ENCODE assay signal across 21 mouse cellular contexts in genomic region chr5:146636859-146637258, GRCm38 (mm10). TPM values are rescaled to one million over a fixed set of nuclear protein-coding genes. Genes with fewer than 3 reads are reported as not detected.
"Had no signal": no experiment of that assay in that cellular context is flagged by ENCODE, and none has a peak within 500 bp of the region (broad histone marks: within the 10 kb centered on the region; RNA-seq: fewer than 3 reads in every experiment).

No protein-coding gene starts in this region.

- H3K36me3 ChIP-seq: liver, embryonic 13.5 days; midbrain, embryonic 12.5 days; neural tube, embryonic 13.5 days had no signal

- H3K9me3 ChIP-seq: liver, embryonic 13.5 days; midbrain, embryonic 12.5 days; neural tube, embryonic 13.5 days had no signal

- DNase-seq: kidney, adult 18-20 months; kidney, adult 9 months; kidney, postnatal 14 days; kidney, postnatal 4 days; layer of hippocampus, postnatal 36 days; liver, embryonic 13.5 days; lung, adult 2 months; retina, postnatal 1 day; thymus, postnatal 25 days had no signal

- H3K27me3 ChIP-seq: liver, embryonic 13.5 days; midbrain, embryonic 12.5 days; neural tube, embryonic 13.5 days had no signal

- H3K9ac ChIP-seq: liver, embryonic 13.5 days; midbrain, embryonic 12.5 days; neural tube, embryonic 13.5 days had no signal

- ATAC-seq: midbrain, embryonic 16.5 days had no signal

- H3K4me2 ChIP-seq: liver, embryonic 13.5 days; midbrain, embryonic 12.5 days; neural tube, embryonic 13.5 days had no signal

- H3K4me3 ChIP-seq: layer of hippocampus, adult 2 months; left cerebral cortex, adult 2 months; liver, embryonic 13.5 days; megakaryocyte, embryonic 14.5 days; midbrain, embryonic 12.5 days; myocyte; neural tube, embryonic 13.5 days had no signal

- H3K27ac ChIP-seq: layer of hippocampus, adult 2 months; left cerebral cortex, adult 2 months; liver, embryonic 13.5 days; macrophage; midbrain, embryonic 12.5 days; neural tube, embryonic 13.5 days had no signal

- H3K4me1 ChIP-seq: liver, embryonic 13.5 days; midbrain, embryonic 12.5 days; neural tube, embryonic 13.5 days had no signal

RNA-seq across cellular contexts. Expression of gene Gpr12, which starts 51.8 kb away (rescaled TPM):
- total RNA-seq: monocyte, adult 5-6 weeks; neutrophil, adult 5-6 weeks had no signal
- polyA plus RNA-seq: lung, adult 2 months; lung, embryonic 16.5 days; macrophage; myocyte; small intestine, adult 2 months had no signal
